Comparison of ENCODE assay signal across 27 mouse cellular contexts in genomic region chr11:101037795-101038194, GRCm38 (mm10). TPM values are rescaled to one million over a fixed set of nuclear protein-coding genes. Genes with fewer than 3 reads are reported as not detected.
"Had no signal": no experiment of that assay in that cellular context is flagged by ENCODE, and none has a peak within 500 bp of the region (broad histone marks: within the 10 kb centered on the region; RNA-seq: fewer than 3 reads in every experiment).

No protein-coding gene starts in this region.

- DNase-seq: cerebellum, adult 2 months; cerebellum, adult 8-10 months; cerebellum, adult 9-10 months; cerebellum, adult 9-11 months; cerebellum, postnatal 10 days; cerebellum, postnatal 14 days; cerebellum, postnatal 25 days; cerebellum, postnatal 36 days; embryo, embryonic 11 days; forebrain, postnatal 0 days; gastrocnemius, adult 2 months; gastrocnemius, postnatal 10 days; gastrocnemius, postnatal 14 days; gastrocnemius, postnatal 25 days; gastrocnemius, postnatal 36 days; heart, adult 11 months; heart, adult 18-20 months; heart, adult 2 months had no signal

- H3K4me3 ChIP-seq: embryonic facial prominence, embryonic 10.5 days; embryonic facial prominence, embryonic 12.5 days; embryonic facial prominence, embryonic 13.5 days; embryonic facial prominence, embryonic 15.5 days; erythroblast, embryonic 14.5 days; forebrain, embryonic 10.5 days; forebrain, embryonic 12.5 days; forebrain, embryonic 13.5 days; forebrain, embryonic 15.5 days; gastrocnemius, adult 2 months; heart, adult 2 months had no signal

- H3K27ac ChIP-seq: embryonic facial prominence, embryonic 10.5 days; embryonic facial prominence, embryonic 12.5 days; embryonic facial prominence, embryonic 13.5 days; embryonic facial prominence, embryonic 15.5 days; forebrain, embryonic 10.5 days; forebrain, embryonic 12.5 days; forebrain, embryonic 13.5 days; forebrain, embryonic 15.5 days; gastrocnemius, adult 2 months; heart, adult 2 months had no signal

RNA-seq across cellular contexts. Expression of gene Hsd17b1, which starts 40.4 kb away (rescaled TPM):
- total RNA-seq: gastrocnemius, postnatal 25 days; gastrocnemius, postnatal 36 days had no signal
